Comparison of ENCODE assay signal across 27 mouse cellular contexts in the genomic region with DNA sequence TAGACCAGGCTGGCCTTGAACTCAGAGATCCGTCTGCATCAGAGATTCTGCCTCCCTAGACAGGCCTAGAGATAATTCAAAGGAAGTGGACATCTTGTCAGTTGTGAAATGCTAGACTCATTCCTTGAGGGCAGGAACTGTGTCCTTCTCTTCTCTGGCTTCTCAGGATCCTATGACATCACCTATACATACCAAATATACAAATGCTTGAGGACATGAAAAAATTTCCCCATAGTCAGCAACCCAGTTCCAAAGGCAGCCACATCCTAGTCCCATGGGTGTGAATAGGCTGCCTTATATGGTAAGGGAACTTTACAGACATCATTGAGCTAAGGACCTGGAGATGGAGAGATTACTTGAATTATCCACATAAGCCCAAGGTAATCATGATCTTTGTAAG. TPM values are rescaled to one million over a fixed set of nuclear protein-coding genes. Genes with fewer than 3 reads are reported as not detected.
"Had no signal": no experiment of that assay in that cellular context is flagged by ENCODE, and none has a peak within 500 bp of the region (broad histone marks: within the 10 kb centered on the region; RNA-seq: fewer than 3 reads in every experiment).

No protein-coding gene starts in this region.

- H3K4me2 ChIP-seq: embryonic facial prominence, embryonic 12.5 days; embryonic facial prominence, embryonic 13.5 days; embryonic facial prominence, embryonic 15.5 days; forebrain, embryonic 12.5 days; forebrain, embryonic 13.5 days; forebrain, embryonic 15.5 days had no signal

- H3K27me3 ChIP-seq: embryonic facial prominence, embryonic 12.5 days; embryonic facial prominence, embryonic 13.5 days; embryonic facial prominence, embryonic 15.5 days; forebrain, embryonic 13.5 days; forebrain, embryonic 15.5 days had no signal

- H3K27ac ChIP-seq: embryonic facial prominence, embryonic 10.5 days; embryonic facial prominence, embryonic 12.5 days; embryonic facial prominence, embryonic 13.5 days; embryonic facial prominence, embryonic 15.5 days; forebrain, embryonic 10.5 days; forebrain, embryonic 12.5 days; forebrain, embryonic 13.5 days; forebrain, embryonic 15.5 days; gastrocnemius, adult 2 months; heart, adult 2 months had no signal

- H3K9me3 ChIP-seq: embryonic facial prominence, embryonic 10.5 days; embryonic facial prominence, embryonic 12.5 days; embryonic facial prominence, embryonic 13.5 days; embryonic facial prominence, embryonic 15.5 days; forebrain, embryonic 10.5 days; forebrain, embryonic 12.5 days; forebrain, embryonic 13.5 days; forebrain, embryonic 15.5 days had no signal

- H3K4me1 ChIP-seq: embryonic facial prominence, embryonic 12.5 days; embryonic facial prominence, embryonic 13.5 days; embryonic facial prominence, embryonic 15.5 days; forebrain, embryonic 10.5 days; forebrain, embryonic 12.5 days; forebrain, embryonic 13.5 days; forebrain, embryonic 15.5 days had no signal

- DNase-seq: cerebellum, adult 9-10 months; cerebellum, adult 9-11 months; cerebellum, postnatal 10 days; cerebellum, postnatal 14 days; cerebellum, postnatal 25 days; cerebellum, postnatal 36 days; embryo, embryonic 11 days; forebrain, postnatal 0 days; gastrocnemius, adult 2 months; gastrocnemius, postnatal 10 days; gastrocnemius, postnatal 14 days; gastrocnemius, postnatal 25 days; gastrocnemius, postnatal 36 days; heart, adult 11 months; heart, adult 18-20 months; heart, adult 2 months had no signal

- H3K4me3 ChIP-seq: embryonic facial prominence, embryonic 10.5 days; embryonic facial prominence, embryonic 12.5 days; embryonic facial prominence, embryonic 13.5 days; embryonic facial prominence, embryonic 15.5 days; erythroblast, embryonic 14.5 days; forebrain, embryonic 10.5 days; forebrain, embryonic 12.5 days; forebrain, embryonic 13.5 days; forebrain, embryonic 15.5 days; gastrocnemius, adult 2 months; heart, adult 2 months had no signal

- H3K9ac ChIP-seq: embryonic facial prominence, embryonic 12.5 days; embryonic facial prominence, embryonic 13.5 days; embryonic facial prominence, embryonic 15.5 days; forebrain, embryonic 12.5 days; forebrain, embryonic 13.5 days; forebrain, embryonic 15.5 days; forebrain, postnatal 0 days had no signal

- H3K36me3 ChIP-seq: embryonic facial prominence, embryonic 10.5 days; embryonic facial prominence, embryonic 12.5 days; embryonic facial prominence, embryonic 13.5 days; embryonic facial prominence, embryonic 15.5 days; forebrain, embryonic 10.5 days; forebrain, embryonic 12.5 days; forebrain, embryonic 15.5 days had no signal

- ATAC-seq: forebrain, embryonic 13.5 days; forebrain, embryonic 14.5 days; forebrain, embryonic 15.5 days; forebrain, embryonic 16.5 days; forebrain, postnatal 0 days had no signal

RNA-seq across cellular contexts. Expression of a gene that starts 8.6 kb away (rescaled TPM):
- polyA plus RNA-seq: erythroblast, embryonic 14.5 days; heart, adult 2 months had no signal
